Mouse (Mus musculus): Measurements from ENCODE around the gene S100a8. TPM values are rescaled to one million over a fixed set of nuclear protein-coding genes. Genes with fewer than 3 reads are reported as not detected.

Gene S100a8
- not detected for polyA plus RNA-seq (2017; shearing (Covaris generic))

GRCm38 (mm10) chr3:90668846-90669245, at the start of gene S100a8:
Gene S100a8 (plus strand): TSS chr3:90668978.

GRCm38 (mm10) chr3:90653717-90654116, 15.1 kb upstream of the S100a8 start, which contains the start of gene S100a7a:
Gene S100a7a (plus strand): TSS chr3:90654017.

GRCm38 (mm10) chr3:90695613-90696012, 26.8 kb downstream of the S100a8 start, which contains the start of gene S100a9:
Gene S100a9 (minus strand): TSS chr3:90695721.

Other genes with a start within 250 kb of the S100a8 start
- gene Ints3, start 235.4 kb upstream of the S100a8 start, polyA plus RNA-seq (2017; shearing (Covaris generic)) = 19.2 TPM
- not detected for gene Npr1, start 203.1 kb upstream of the S100a8 start, polyA plus RNA-seq (2017; shearing (Covaris generic))
- 105 TPM for gene Ilf2, start 192.9 kb upstream of the S100a8 start, polyA plus RNA-seq (2017; shearing (Covaris generic))
- 60.6 TPM for gene Snapin, start 177.9 kb upstream of the S100a8 start, polyA plus RNA-seq (2017; shearing (Covaris generic))
- gene Chtop, start 159.5 kb upstream of the S100a8 start, polyA plus RNA-seq (2017; shearing (Covaris generic)) = 177 TPM
- gene S100a1, start 154.6 kb upstream of the S100a8 start, polyA plus RNA-seq (2017; shearing (Covaris generic)) = 0.63 TPM
- 79.7 TPM for gene S100a13, start 154.5 kb upstream of the S100a8 start, polyA plus RNA-seq (2017; shearing (Covaris generic))
- gene S100a14, start 142.1 kb upstream of the S100a8 start, polyA plus RNA-seq (2017; shearing (Covaris generic)) = not detected
- not detected for gene S100a16, start 131.7 kb upstream of the S100a8 start, polyA plus RNA-seq (2017; shearing (Covaris generic))
- not detected for gene S100a3, start 108.4 kb upstream of the S100a8 start, polyA plus RNA-seq (2017; shearing (Covaris generic))
- gene S100a2, start 78.7 kb upstream of the S100a8 start, polyA plus RNA-seq (2017; shearing (Covaris generic)) = not detected
- gene Gm42674, start 67.1 kb upstream of the S100a8 start, polyA plus RNA-seq (2017; shearing (Covaris generic)) = not detected
- gene S100a4, start 65.2 kb upstream of the S100a8 start, polyA plus RNA-seq (2017; shearing (Covaris generic)) = 1.00 TPM
- gene S100a5, start 60.5 kb upstream of the S100a8 start, polyA plus RNA-seq (2017; shearing (Covaris generic)) = not detected
- gene S100a6, start 56.1 kb upstream of the S100a8 start, polyA plus RNA-seq (2017; shearing (Covaris generic)) = 1.1 TPM
- not detected for gene S100a7a, start 15.0 kb upstream of the S100a8 start, polyA plus RNA-seq (2017; shearing (Covaris generic))
- gene S100a9, start 26.7 kb downstream of the S100a8 start, polyA plus RNA-seq (2017; shearing (Covaris generic)) = not detected
- not detected for gene Pglyrp4, start 57.9 kb downstream of the S100a8 start, polyA plus RNA-seq (2017; shearing (Covaris generic))
- not detected for gene Gm5849, start 108.9 kb downstream of the S100a8 start, polyA plus RNA-seq (2017; shearing (Covaris generic))

Data from naive thymus-derived CD4-positive, alpha-beta T cell, adult 5 months (primary cell).